Mouse (Mus musculus) gonadal fat pad, adult 2 months (tissue): ENCODE results near the gene Tmem200a. TPM values are rescaled to one million over a fixed set of nuclear protein-coding genes. Genes with fewer than 3 reads are reported as not detected.

Experiments
- DNase-seq: peaks from one replicate; pipeline ENCODE4 v3.0.0-alpha.2; 2012; ENCODE audit warnings: low read depth
- polyA plus RNA-seq: library from polyadenylated mRNA; depleted of rRNA; stranded (reverse); fragments of >200 nt; gene quantifications from 2 replicates; pipeline ENCODE4 v1.2.3, GENCODE M21; 2012; rRNA removed

Gene Tmem200a
- polyA plus RNA-seq, 1 experiment, result 0.89 TPM

DNA sequence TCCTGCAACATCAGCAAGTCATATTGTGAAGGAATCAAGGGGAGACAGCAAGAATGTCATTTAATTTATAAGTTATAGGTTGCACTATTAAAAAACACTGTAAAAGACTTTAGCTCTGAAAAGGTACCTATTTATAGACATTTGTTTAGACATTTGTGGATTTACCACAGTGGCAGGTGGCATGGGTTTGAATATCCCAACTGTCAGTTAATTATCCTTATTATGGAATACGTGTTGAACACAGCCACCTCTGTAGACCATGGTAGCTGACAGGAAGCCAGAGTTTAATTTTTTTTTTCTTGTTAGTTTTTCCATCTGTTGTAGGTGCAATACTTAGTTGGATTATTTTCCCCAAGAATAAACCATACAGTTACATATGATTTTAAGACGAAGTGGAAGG lies 194.3 kb downstream of the Tmem200a start:
- DNase-seq, result no peak

DNA sequence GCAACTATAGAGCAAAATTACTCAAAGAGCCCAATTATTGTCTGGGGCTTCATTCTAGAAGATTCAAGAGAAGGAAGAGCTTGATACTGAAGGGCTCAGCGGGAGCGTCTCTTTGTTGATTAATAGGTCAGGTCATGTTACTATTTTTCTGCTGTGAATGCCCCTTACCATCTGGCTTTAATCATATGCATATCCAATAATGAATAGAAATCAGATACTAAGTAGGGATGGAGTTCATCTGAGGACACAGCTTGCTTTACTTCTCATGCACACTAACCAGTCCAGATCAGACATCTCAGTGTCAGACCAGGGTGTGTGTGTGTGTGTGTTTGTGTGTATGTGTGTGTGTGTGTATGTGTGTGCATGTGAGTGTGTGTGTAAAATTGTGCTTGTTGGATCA lies 201.1 kb downstream of the Tmem200a start:
- no peak for DNase-seq

DNA sequence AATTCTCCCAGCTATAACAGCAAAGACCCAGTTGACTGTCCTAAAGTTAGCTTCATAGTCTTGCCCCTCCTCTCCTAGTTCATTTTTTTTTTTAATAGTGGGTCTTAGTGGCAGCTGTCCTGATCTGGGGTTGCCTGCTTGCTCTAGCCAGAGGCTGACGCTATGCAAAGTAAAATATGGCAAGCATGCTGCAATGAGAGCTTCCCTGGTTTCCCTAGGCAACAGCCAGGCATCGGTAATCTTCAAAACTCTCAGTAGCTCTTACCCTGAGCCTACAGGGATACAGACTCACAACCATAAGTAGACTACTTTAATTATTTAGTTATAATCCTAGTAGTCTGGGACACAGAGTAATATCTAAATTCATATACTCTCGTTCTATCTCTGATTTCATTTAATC lies 202.0 kb downstream of the Tmem200a start:
- no peak for DNase-seq

GRCm38 (mm10) chr10:25868739-25869138 lies 210.1 kb downstream of the Tmem200a start:
- no peak for DNase-seq

Other genes starting within 250 kb of the Tmem200a start
- gene Gm9767, start 797 bp downstream of the Tmem200a start, polyA plus RNA-seq, result not detected in 2 replicates
- gene Samd3, start 150.7 kb upstream of the Tmem200a start, polyA plus RNA-seq, result 0.09 and 0.22 TPM in 2 replicates